Mouse (Mus musculus) retina, adult 2 months (tissue): ENCODE measurements around the gene Rmdn2.

Source experiments
- DNase-seq: peaks from one replicate; pipeline ENCODE4 v3.0.0-alpha.2; 2012; ENCODE audit warnings: low read depth, low spot score

The Rmdn2 gene

DNA sequence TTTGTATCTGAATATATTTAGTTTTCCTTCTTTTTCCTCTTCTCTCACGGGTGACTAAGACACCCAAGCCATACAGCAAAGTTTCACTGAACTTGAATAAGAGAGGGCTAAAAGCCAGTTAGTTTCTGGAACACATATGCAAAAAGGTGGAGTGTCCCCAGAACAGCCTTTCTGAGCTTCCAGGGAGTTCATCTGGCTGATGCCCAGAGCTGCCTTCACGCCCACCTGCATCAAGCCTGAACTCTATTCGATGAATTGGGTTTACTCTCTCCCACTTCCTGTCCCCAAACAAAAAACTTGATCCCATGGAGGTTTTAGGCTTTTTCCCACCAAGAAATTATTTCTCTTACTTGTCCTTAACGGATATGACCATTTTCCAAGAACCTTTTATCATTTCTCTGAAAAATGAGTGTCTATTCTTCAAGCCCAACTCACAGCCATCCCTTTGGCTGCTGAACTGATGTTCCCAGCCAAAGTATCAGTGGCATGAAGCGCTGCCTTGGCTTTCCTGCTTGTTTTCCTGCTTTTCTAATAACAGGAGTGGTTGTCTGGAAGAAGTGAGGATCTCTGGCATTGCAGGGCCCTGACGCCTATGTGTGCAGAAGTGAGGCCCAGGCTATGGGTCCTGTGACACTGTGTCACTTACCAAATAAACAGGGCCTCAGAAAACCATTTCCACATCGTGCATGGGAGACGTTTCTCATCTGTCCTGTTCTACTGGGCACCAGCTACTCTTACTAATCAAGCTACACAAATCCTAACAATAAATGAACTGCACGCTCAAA lies 94.2 kb downstream of the Rmdn2 start:
- DNase-seq, result no peak

GRCm38 (mm10) chr17:79708168-79708567 lies 96.5 kb downstream of the Rmdn2 start:
- DNase-seq, result no peak

DNA sequence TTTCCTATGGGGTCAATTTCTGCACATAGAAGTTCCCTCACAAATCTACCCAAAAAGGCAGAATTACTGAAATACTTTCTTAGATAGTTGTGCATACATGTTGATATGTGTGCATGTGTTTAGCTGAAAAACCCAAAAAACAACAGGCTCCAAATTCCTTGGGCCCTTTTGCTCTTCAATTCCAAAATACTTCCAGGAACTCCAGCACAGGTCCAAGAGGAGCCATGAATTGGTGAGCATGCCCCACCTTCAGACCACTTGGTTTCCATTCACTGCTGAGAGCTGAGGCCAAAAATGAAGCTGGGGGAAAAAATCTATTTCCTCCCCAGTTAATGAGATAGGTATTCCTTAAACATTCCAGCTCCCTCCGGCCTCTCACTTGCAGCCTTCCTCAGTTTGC lies 98.1 kb downstream of the Rmdn2 start:
- DNase-seq, result no peak

GRCm38 (mm10) chr17:79710246-79710842 lies 98.7 kb downstream of the Rmdn2 start:
- DNase-seq, result no peak

- no peak for DNase-seq
Observed at GRCm38 (mm10) chr17:79711944-79712343, 100.3 kb downstream of the Rmdn2 start.

- DNase-seq, result no peak
Observed at GRCm38 (mm10) chr17:79712536-79712935, 100.9 kb downstream of the Rmdn2 start.

DNA sequence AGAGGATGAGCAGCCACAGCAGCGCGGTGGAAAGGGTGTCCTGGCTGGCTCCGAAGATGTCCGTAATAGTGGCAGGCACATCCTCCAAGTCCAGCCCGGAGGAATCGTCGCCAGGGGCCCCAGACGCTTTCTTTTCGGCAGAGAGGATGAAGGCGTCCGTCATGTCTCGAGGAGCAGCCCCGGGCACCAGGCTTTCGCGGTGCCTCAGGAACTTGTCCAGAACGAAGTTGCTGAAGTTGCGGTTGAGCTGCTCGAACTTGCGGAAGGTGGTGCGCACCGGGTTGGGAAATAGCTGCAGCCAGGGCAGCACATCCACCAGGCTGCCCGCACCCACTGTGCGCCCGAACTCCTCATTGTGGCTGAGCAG lies 101.6 kb downstream of the Rmdn2 start:
- DNase-seq, result no peak

DNA sequence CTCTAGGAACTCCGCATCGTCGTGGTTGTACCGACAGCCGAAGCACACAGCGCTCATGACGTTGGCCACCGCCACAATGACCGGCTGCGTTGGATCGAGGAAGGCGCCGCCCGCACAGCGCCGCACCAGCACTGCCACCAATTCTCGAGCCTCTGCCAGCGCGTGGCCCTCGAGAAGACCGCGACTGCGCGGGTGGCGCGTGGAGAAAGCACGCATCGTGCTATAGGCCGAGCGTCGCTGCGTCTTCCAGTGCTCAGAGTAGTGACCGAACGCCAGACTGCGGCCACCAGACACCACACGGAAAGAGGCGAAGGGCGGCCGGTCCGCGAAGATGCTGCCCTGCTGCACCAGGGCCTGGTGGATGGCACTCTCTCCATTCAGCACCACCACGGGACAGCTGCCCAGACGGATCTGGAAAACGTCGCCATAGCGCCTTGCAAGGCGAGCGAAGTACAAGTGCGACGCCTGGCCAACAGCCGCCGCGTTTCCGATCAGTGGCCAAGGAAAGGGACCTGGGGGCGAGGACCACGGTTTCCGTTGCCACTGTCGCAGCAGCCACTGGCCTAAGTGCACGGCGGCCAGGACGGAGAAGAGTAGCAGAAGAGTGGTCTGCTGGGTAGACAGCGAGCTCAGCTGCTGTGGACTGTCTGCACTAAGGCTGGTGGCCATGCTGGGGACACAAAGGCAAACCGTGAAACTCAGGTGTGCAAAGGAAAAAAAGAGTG lies 102.1 kb downstream of the Rmdn2 start:
- no peak for DNase-seq

DNA sequence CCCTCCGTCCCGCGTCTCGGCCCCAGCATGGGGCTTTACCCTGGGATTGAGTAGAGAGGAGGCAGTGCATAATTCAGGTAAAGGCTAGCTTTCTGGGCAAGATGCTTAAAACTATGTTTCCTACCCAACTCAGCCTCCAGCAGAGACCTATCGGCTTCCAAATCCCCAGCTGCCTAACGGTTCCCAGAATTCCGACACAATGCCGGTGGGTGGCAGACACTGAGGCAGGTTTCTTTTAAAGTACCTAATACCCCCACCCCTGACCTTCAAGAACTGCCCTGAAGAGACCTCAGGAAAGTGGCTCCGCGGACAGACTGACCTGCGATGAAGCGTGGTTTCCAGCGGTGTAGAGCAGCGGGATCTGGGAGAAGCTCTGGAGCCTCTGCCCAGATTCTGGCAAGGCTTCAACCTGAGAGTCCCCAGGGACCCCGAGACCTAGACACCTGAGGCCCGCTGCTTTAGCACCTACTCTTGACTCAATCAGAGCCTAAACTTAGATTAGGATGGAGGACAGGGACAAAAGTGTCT lies 102.8 kb downstream of the Rmdn2 start:
- no peak for DNase-seq

- DNase-seq, result no peak
Observed at GRCm38 (mm10) chr17:79714931-79715637, 103.4 kb downstream of the Rmdn2 start, which contains the start of gene Cyp1b1. Gene Cyp1b1 (minus strand): TSS chr17:79715061.

- peak; percentile 53 for DNase-seq
Observed at GRCm38 (mm10) chr17:79715649-79716143, 104.0 kb downstream of the Rmdn2 start.

- no peak for DNase-seq
Observed at GRCm38 (mm10) chr17:79720681-79721080, 109.0 kb downstream of the Rmdn2 start.

GRCm38 (mm10) chr17:79726613-79727012 lies 115.0 kb downstream of the Rmdn2 start:
- no peak for DNase-seq

GRCm38 (mm10) chr17:79728053-79728584 lies 116.5 kb downstream of the Rmdn2 start:
- DNase-seq, result no peak

- DNase-seq, result no peak
Observed at GRCm38 (mm10) chr17:79728585-79729503, 117.2 kb downstream of the Rmdn2 start.

DNA sequence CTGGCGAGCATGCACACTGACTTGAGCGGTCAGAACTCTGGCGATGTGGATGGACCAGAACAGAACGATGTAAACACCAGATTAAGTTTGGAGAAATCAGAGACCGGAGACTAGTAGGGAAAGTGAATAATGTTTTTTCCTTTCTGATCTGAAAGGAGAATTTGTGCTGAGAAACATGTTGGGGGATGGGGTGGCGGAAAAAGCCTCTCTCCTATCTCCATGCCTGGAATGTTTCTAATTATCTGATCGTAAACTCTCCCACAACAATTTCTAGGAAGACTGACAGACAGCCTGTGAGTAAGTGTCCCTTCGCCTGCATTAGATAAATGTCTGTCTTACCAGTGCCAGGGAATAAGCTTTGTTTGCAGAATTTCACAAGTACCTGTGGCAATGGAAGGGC lies 119.3 kb downstream of the Rmdn2 start:
- DNase-seq, result no peak

DNA sequence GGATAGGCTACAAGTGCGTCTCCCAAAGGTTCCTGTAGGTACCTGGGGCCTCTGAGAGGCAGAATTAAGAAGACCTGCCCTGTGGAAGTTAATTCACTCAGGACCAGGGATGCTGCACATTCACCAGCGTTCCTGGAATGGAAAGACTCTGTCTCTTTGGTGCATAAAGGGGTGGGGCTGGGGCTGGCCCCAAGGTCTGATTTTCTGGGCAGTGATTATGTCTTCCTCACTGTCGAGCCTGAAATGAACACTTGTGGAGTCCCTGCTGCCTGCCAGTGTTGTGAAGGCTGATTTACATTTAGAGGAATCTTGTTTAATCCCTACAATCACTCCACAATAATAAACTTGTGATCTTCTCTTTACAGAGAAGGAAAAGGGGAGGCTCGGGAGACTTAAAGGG lies 121.4 kb downstream of the Rmdn2 start:
- no peak for DNase-seq

- DNase-seq, result no peak
Observed at GRCm38 (mm10) chr17:79737598-79737997, 125.9 kb downstream of the Rmdn2 start.

GRCm38 (mm10) chr17:79738847-79739498 lies 127.3 kb downstream of the Rmdn2 start:
- DNase-seq, result no peak

DNA sequence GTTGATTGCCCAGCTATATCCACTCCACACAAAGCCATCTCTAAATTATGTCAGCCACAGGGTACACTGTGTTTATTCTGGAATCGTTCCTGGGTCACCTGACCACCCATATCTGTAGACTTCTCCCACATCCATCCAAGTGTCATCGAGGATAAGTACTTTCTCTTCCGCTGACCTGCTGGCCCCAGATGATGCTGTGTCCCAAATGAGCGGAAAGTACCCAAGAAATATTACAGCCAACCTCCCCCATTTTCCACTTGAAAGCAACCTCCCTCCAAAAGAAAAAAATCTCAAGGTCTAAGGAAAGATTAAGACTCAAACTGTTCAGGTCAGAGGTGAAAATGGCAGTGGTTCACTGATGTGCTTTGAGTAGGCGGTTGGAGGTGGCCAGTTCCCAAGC lies 131.0 kb downstream of the Rmdn2 start:
- DNase-seq, result no peak
